Mouse (Mus musculus): ENCODE measurements around the gene Meis2. TPM values are rescaled to one million over a fixed set of nuclear protein-coding genes. Genes with fewer than 3 reads are reported as not detected.
A peak's percentile ranks its signal among the peaks of the same experiment; 100 is the strongest.

Gene Meis2
- total RNA-seq (2012; rRNA removed), result 2.1 and 12.4 TPM in 2 replicates

- no peak for DNase-seq (ENCODE audit: low read depth, low spot score)
- Histone ChIP-seq H3K36me3 (ENCODE audit: control insufficient read depth, insufficient read depth, low read length, poor library complexity, severe bottlenecking) (no peaks in the 10 kb centered on the region), H3K4me1 (ENCODE audit: control insufficient read depth in 2 of 2, insufficient read depth in 2 of 2, low read length in 2 of 2, poor library complexity in 1 of 2) (peaks cover 0 to 4% of the 10 kb centered on the region in 2 experiments; a peak in 1 of 4 replicates), H3K27ac (ENCODE audit: insufficient read depth, low read depth, low read length, poor library complexity, severe bottlenecking) (no peak within 1 kb of the TSS), H3K9me3 (ENCODE audit: control insufficient read depth, insufficient read depth, low read depth, low read length) (no peaks in the 10 kb centered on the region), H3K9ac (ENCODE audit: insufficient read depth, low read depth, low read length, poor library complexity, severe bottlenecking) (no peak within 1 kb of the TSS; the same call in 1 of the 2 replicates), H3K4me3 (ENCODE audit: insufficient read depth in 1 of 2, low read depth in 1 of 2, low read length in 2 of 2, poor library complexity in 1 of 2, severe bottlenecking in 1 of 2) (peak within 1 kb of the TSS; percentile 65 to 71)
- TF ChIP-seq CHD2 (IDR thresholded peaks at IDR 0.05; ENCODE audit: low read depth, low read length) (no peak), MAFK (IDR thresholded peaks at IDR 0.05; ENCODE audit: insufficient read depth, low read depth, low read length) (no peak), HCFC1 (IDR thresholded peaks at IDR 0.05; ENCODE audit: borderline replicate concordance, insufficient read depth, low read length) (peak; percentile 62; the same call in 1 of the 2 replicates), ZNF384 (IDR thresholded peaks at IDR 0.05; ENCODE audit: low read depth, low read length) (no peak)
- in situ Hi-C loops (cut with MboI; ENCODE audit: low sequenced_read_pairs in 2 of 2, unreplicated experiment in 2 of 2), result loop anchor here (10.0 to 25.0 kb wide), 2 partner anchors 478 to 489 kb away; partner anchors contain the start of gene BC052040 (in 1 of the 2)
Observed at GRCm38 (mm10) chr2:116065570-116066005, at the start of gene Meis2. Gene Meis2, minus strand, starts transcription at chr2:116065839.

- in situ Hi-C loops (cut with MboI; ENCODE audit: low sequenced_read_pairs in 2 of 2, unreplicated experiment in 2 of 2), result no loop called here
- H3K36me3 ChIP-seq (ENCODE audit: control insufficient read depth, insufficient read depth, low read length, poor library complexity, severe bottlenecking), result no peaks in the 10 kb centered on the region
- no peak for TF ChIP-seq CHD2 (IDR thresholded peaks at IDR 0.05; ENCODE audit: low read depth, low read length)
- TF ChIP-seq ZNF384 (IDR thresholded peaks at IDR 0.05; ENCODE audit: low read depth, low read length), result peak; percentile 64
- DNase-seq (ENCODE audit: low read depth, low spot score), result no peak
- no peak overlapping the region for H3K27ac ChIP-seq (ENCODE audit: insufficient read depth, low read depth, low read length, poor library complexity, severe bottlenecking)
- H3K4me1 ChIP-seq (ENCODE audit: control insufficient read depth in 2 of 2, insufficient read depth in 2 of 2, low read length in 2 of 2, poor library complexity in 1 of 2), result no peaks in the 10 kb centered on the region
- H3K9me3 ChIP-seq (ENCODE audit: control insufficient read depth, insufficient read depth, low read depth, low read length), result no peaks in the 10 kb centered on the region
- H3K9ac ChIP-seq (ENCODE audit: insufficient read depth, low read depth, low read length, poor library complexity, severe bottlenecking), result no peak overlapping the region
- H3K4me3 ChIP-seq (ENCODE audit: insufficient read depth in 1 of 2, low read depth in 1 of 2, low read length in 2 of 2, poor library complexity in 1 of 2, severe bottlenecking in 1 of 2), result no peak overlapping the region
Observed at GRCm38 (mm10) chr2:116106194-116106593, 40.6 kb upstream of the Meis2 start.

- Histone ChIP-seq H3K4me3 (ENCODE audit: insufficient read depth in 1 of 2, low read depth in 1 of 2, low read length in 2 of 2, poor library complexity in 1 of 2, severe bottlenecking in 1 of 2) (no peak overlapping the region), H3K27ac (ENCODE audit: insufficient read depth, low read depth, low read length, poor library complexity, severe bottlenecking) (no peak overlapping the region), H3K4me1 (ENCODE audit: control insufficient read depth in 2 of 2, insufficient read depth in 2 of 2, low read length in 2 of 2, poor library complexity in 1 of 2) (no peaks in the 10 kb centered on the region), H3K9ac (ENCODE audit: insufficient read depth, low read depth, low read length, poor library complexity, severe bottlenecking) (no peak overlapping the region), H3K36me3 (ENCODE audit: control insufficient read depth, insufficient read depth, low read length, poor library complexity, severe bottlenecking) (no peaks in the 10 kb centered on the region), H3K9me3 (ENCODE audit: control insufficient read depth, insufficient read depth, low read depth, low read length) (no peaks in the 10 kb centered on the region)
- no peak for DNase-seq (ENCODE audit: low read depth, low spot score)
- TF ChIP-seq CHD2 (IDR thresholded peaks at IDR 0.05; ENCODE audit: low read depth, low read length) (no peak), HCFC1 (IDR thresholded peaks at IDR 0.05; ENCODE audit: borderline replicate concordance, insufficient read depth, low read length) (no peak), ZNF384 (IDR thresholded peaks at IDR 0.05; ENCODE audit: low read depth, low read length) (no peak), ZC3H11A (IDR thresholded peaks at IDR 0.05; ENCODE audit: borderline replicate concordance, low read depth, low read length) (no peak), MAFK (IDR thresholded peaks at IDR 0.05; ENCODE audit: insufficient read depth, low read depth, low read length) (no peak)
- in situ Hi-C loops (cut with MboI; ENCODE audit: low sequenced_read_pairs in 2 of 2, unreplicated experiment in 2 of 2), result no loop called here
Observed at GRCm38 (mm10) chr2:116105179-116105578, 39.5 kb upstream of the Meis2 start.

- H3K27ac ChIP-seq (ENCODE audit: insufficient read depth, low read depth, low read length, poor library complexity, severe bottlenecking), result no peak overlapping the region
- in situ Hi-C loops (cut with MboI; ENCODE audit: low sequenced_read_pairs in 2 of 2, unreplicated experiment in 2 of 2), result no loop called here
- no peak overlapping the region for H3K9ac ChIP-seq (ENCODE audit: insufficient read depth, low read depth, low read length, poor library complexity, severe bottlenecking)
- no peak for DNase-seq (ENCODE audit: low read depth, low spot score)
- H3K4me1 ChIP-seq (ENCODE audit: control insufficient read depth in 2 of 2, insufficient read depth in 2 of 2, low read length in 2 of 2, poor library complexity in 1 of 2), result no peaks in the 10 kb centered on the region
- H3K9me3 ChIP-seq (ENCODE audit: control insufficient read depth, insufficient read depth, low read depth, low read length), result no peaks in the 10 kb centered on the region
- H3K4me3 ChIP-seq (ENCODE audit: insufficient read depth in 1 of 2, low read depth in 1 of 2, low read length in 2 of 2, poor library complexity in 1 of 2, severe bottlenecking in 1 of 2), result no peak overlapping the region
- TF ChIP-seq ZNF384 (IDR thresholded peaks at IDR 0.05; ENCODE audit: low read depth, low read length) (no peak), ZC3H11A (IDR thresholded peaks at IDR 0.05; ENCODE audit: borderline replicate concordance, low read depth, low read length) (no peak), CHD2 (IDR thresholded peaks at IDR 0.05; ENCODE audit: low read depth, low read length) (no peak), MAFK (IDR thresholded peaks at IDR 0.05; ENCODE audit: insufficient read depth, low read depth, low read length) (no peak), HCFC1 (IDR thresholded peaks at IDR 0.05; ENCODE audit: borderline replicate concordance, insufficient read depth, low read length) (no peak)
- no peaks in the 10 kb centered on the region for H3K36me3 ChIP-seq (ENCODE audit: control insufficient read depth, insufficient read depth, low read length, poor library complexity, severe bottlenecking)
Observed at GRCm38 (mm10) chr2:116103411-116103996, 37.9 kb upstream of the Meis2 start.

DNA sequence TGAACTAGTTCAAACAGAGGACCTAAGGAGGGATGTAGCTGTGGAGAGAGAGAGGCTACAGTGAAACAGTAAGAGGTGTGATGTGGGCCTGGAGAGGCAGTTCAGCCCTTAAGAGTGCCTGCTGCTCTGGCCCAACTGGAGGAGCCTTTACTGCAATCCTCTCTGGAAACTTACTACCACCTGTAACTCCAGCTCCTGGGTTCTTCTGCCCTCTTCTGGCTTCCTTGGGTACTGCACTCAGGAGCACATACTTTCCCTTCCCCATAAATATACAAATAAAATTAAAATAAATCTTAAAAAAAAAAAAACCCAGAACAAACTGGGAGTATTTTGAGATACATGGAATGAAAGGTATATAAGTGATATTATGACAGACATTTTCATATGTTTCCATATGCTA is 35.6 kb upstream of the Meis2 start:
- Histone ChIP-seq H3K9ac (ENCODE audit: insufficient read depth, low read depth, low read length, poor library complexity, severe bottlenecking) (no peak overlapping the region), H3K36me3 (ENCODE audit: control insufficient read depth, insufficient read depth, low read length, poor library complexity, severe bottlenecking) (no peaks in the 10 kb centered on the region), H3K27ac (ENCODE audit: insufficient read depth, low read depth, low read length, poor library complexity, severe bottlenecking) (no peak overlapping the region), H3K9me3 (ENCODE audit: control insufficient read depth, insufficient read depth, low read depth, low read length) (no peaks in the 10 kb centered on the region), H3K4me1 (ENCODE audit: control insufficient read depth in 2 of 2, insufficient read depth in 2 of 2, low read length in 2 of 2, poor library complexity in 1 of 2) (no peaks in the 10 kb centered on the region), H3K4me3 (ENCODE audit: insufficient read depth in 1 of 2, low read depth in 1 of 2, low read length in 2 of 2, poor library complexity in 1 of 2, severe bottlenecking in 1 of 2) (no peak overlapping the region)
- in situ Hi-C loops (cut with MboI; ENCODE audit: low sequenced_read_pairs in 2 of 2, unreplicated experiment in 2 of 2), result no loop called here
- peak; percentile 31 for DNase-seq (ENCODE audit: low read depth, low spot score)
- no peak for TF ChIP-seq CHD2 (IDR thresholded peaks at IDR 0.05; ENCODE audit: low read depth, low read length)
- TF ChIP-seq MAFK (IDR thresholded peaks at IDR 0.05; ENCODE audit: insufficient read depth, low read depth, low read length), result no peak
- TF ChIP-seq ZC3H11A (IDR thresholded peaks at IDR 0.05; ENCODE audit: borderline replicate concordance, low read depth, low read length), result peak; percentile 81
- TF ChIP-seq HCFC1 (IDR thresholded peaks at IDR 0.05; ENCODE audit: borderline replicate concordance, insufficient read depth, low read length), result no peak

All from ES-E14 (cell line).